Mouse (Mus musculus): Measurements from ENCODE around the gene Dcaf8. TPM values are rescaled to one million over a fixed set of nuclear protein-coding genes. Genes with fewer than 3 reads are reported as not detected.

Gene Dcaf8
- polyA plus RNA-seq, 1 experiment, result 72.7 TPM

GRCm38 (mm10) chr1:172206141-172206917, 58.4 kb downstream of the Dcaf8 start, which contains the start of gene Pea15a:
Gene Pea15a (minus strand): TSS chr1:172206804.
- H3K27ac ChIP-seq (ENCODE audit: control insufficient read depth, insufficient read depth, low read depth, low read length, poor library complexity), result no peak within 1 kb of the TSS
- 1% methylated on average over 38 of the region's 40 CpGs for WGBS
- no peaks in the 10 kb centered on the region for H3K4me1 ChIP-seq (ENCODE audit: control insufficient read depth, insufficient read depth, low read length)
- peak within 1 kb of the TSS; percentile 76 for H3K4me3 ChIP-seq (replicated peaks; ENCODE audit: control insufficient read depth, low read depth, low read length)
- TF ChIP-seq POLR2A (IDR thresholded peaks at IDR 0.05; ENCODE audit: borderline replicate concordance, control insufficient read depth, low read depth, low read length), result 0 out of 2 replicates have a peak, but pooled peaks have one; percentile 22
- no peak for TF ChIP-seq CTCF (IDR thresholded peaks at IDR 0.05; ENCODE audit: control insufficient read depth, insufficient read depth, low read length)

GRCm38 (mm10) chr1:172207111-172207584, 59.3 kb downstream of the Dcaf8 start:
- Histone ChIP-seq H3K4me1 (ENCODE audit: control insufficient read depth, insufficient read depth, low read length) (no peaks in the 10 kb centered on the region), H3K27ac (ENCODE audit: control insufficient read depth, insufficient read depth, low read depth, low read length, poor library complexity) (no peak overlapping the region), H3K4me3 (replicated peaks; ENCODE audit: control insufficient read depth, low read depth, low read length) (no peak overlapping the region)
- WGBS, result 39% methylated on average over 7 of the region's 7 CpGs
- TF ChIP-seq POLR2A (IDR thresholded peaks at IDR 0.05; ENCODE audit: borderline replicate concordance, control insufficient read depth, low read depth, low read length) (no peak), CTCF (IDR thresholded peaks at IDR 0.05; ENCODE audit: control insufficient read depth, insufficient read depth, low read length) (no peak)

DNA sequence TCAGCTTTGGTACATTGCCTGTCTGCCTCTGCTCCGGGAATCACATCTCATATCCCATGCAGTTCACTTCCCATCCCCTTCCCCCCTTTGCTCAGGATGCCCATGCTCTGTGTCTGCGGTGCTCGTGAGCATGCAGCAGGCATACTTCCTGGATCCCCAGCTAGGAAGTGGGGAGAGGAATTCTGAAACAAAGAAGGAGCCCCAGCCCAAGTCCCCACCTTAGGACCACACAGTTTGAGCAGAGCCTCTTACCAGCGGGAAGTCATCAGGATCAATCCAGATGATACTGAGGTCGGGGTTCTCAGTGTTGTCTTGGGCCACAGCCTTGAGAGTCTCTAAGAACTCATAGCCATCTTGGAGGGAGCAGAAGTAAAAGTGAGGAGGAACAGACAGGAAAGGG, 64.9 kb downstream of the Dcaf8 start:
- no peaks in the 10 kb centered on the region for H3K4me1 ChIP-seq (ENCODE audit: control insufficient read depth, insufficient read depth, low read length)
- no peak overlapping the region for H3K4me3 ChIP-seq (replicated peaks; ENCODE audit: control insufficient read depth, low read depth, low read length)
- TF ChIP-seq CTCF (IDR thresholded peaks at IDR 0.05; ENCODE audit: control insufficient read depth, insufficient read depth, low read length) (no peak), POLR2A (IDR thresholded peaks at IDR 0.05; ENCODE audit: borderline replicate concordance, control insufficient read depth, low read depth, low read length) (no peak)
- 74% methylated on average over 5 of the region's 5 CpGs for WGBS
- no peak overlapping the region for H3K27ac ChIP-seq (ENCODE audit: control insufficient read depth, insufficient read depth, low read depth, low read length, poor library complexity)

GRCm38 (mm10) chr1:172213771-172214170, 65.9 kb downstream of the Dcaf8 start:
- no peak for TF ChIP-seq CTCF (IDR thresholded peaks at IDR 0.05; ENCODE audit: control insufficient read depth, insufficient read depth, low read length)
- TF ChIP-seq POLR2A (IDR thresholded peaks at IDR 0.05; ENCODE audit: borderline replicate concordance, control insufficient read depth, low read depth, low read length), result no peak
- Histone ChIP-seq H3K4me1 (ENCODE audit: control insufficient read depth, insufficient read depth, low read length) (no peaks in the 10 kb centered on the region), H3K4me3 (replicated peaks; ENCODE audit: control insufficient read depth, low read depth, low read length) (no peak overlapping the region), H3K27ac (ENCODE audit: control insufficient read depth, insufficient read depth, low read depth, low read length, poor library complexity) (no peak overlapping the region)
- 76% methylated on average over 4 of the region's 4 CpGs for WGBS

GRCm38 (mm10) chr1:172214748-172215147, 66.9 kb downstream of the Dcaf8 start:
- Histone ChIP-seq H3K4me3 (replicated peaks; ENCODE audit: control insufficient read depth, low read depth, low read length) (no peak overlapping the region), H3K27ac (ENCODE audit: control insufficient read depth, insufficient read depth, low read depth, low read length, poor library complexity) (no peak overlapping the region), H3K4me1 (ENCODE audit: control insufficient read depth, insufficient read depth, low read length) (no peaks in the 10 kb centered on the region)
- WGBS, result 29% methylated on average over 3 of the region's 3 CpGs
- TF ChIP-seq POLR2A (IDR thresholded peaks at IDR 0.05; ENCODE audit: borderline replicate concordance, control insufficient read depth, low read depth, low read length) (no peak), CTCF (IDR thresholded peaks at IDR 0.05; ENCODE audit: control insufficient read depth, insufficient read depth, low read length) (no peak)

DNA sequence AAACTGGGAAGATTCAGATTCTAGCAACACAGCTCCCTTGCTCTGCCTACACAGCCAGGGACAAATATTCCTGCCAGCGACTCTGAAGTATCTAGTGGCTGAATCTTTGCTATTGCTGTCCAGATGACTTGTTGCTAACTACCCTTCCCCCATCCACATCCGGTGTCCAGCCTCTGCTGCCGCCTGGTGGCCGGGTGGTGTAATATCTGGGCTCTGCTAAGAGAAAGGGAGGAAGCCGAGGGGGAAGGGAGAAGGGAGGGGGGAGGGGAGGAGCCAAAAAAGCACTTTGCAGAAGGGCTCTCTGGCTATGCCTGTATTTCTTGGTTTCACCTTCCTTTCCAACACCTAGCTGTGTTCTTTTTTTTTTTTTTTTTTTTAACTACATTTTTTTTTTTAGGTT, 69.3 kb downstream of the Dcaf8 start:
- 2% methylated on average over 5 of the region's 5 CpGs for WGBS
- no peak overlapping the region for H3K27ac ChIP-seq (ENCODE audit: control insufficient read depth, insufficient read depth, low read depth, low read length, poor library complexity)
- TF ChIP-seq CTCF (IDR thresholded peaks at IDR 0.05; ENCODE audit: control insufficient read depth, insufficient read depth, low read length) (peak; percentile 88), POLR2A (IDR thresholded peaks at IDR 0.05; ENCODE audit: borderline replicate concordance, control insufficient read depth, low read depth, low read length) (no peak)
- H3K4me3 ChIP-seq (replicated peaks; ENCODE audit: control insufficient read depth, low read depth, low read length), result no peak overlapping the region
- H3K4me1 ChIP-seq (ENCODE audit: control insufficient read depth, insufficient read depth, low read length), result no peaks in the 10 kb centered on the region

GRCm38 (mm10) chr1:172218164-172218910, 70.5 kb downstream of the Dcaf8 start:
- TF ChIP-seq CTCF (IDR thresholded peaks at IDR 0.05; ENCODE audit: control insufficient read depth, insufficient read depth, low read length) (no peak), POLR2A (IDR thresholded peaks at IDR 0.05; ENCODE audit: borderline replicate concordance, control insufficient read depth, low read depth, low read length) (no peak)
- 84% methylated on average over 15 of the region's 15 CpGs for WGBS

More at GRCm38 (mm10) chr1:172218164-172218910, 70.5 kb downstream of the Dcaf8 start:
- Histone ChIP-seq H3K27ac (ENCODE audit: control insufficient read depth, insufficient read depth, low read depth, low read length, poor library complexity) (no peak overlapping the region), H3K4me1 (ENCODE audit: control insufficient read depth, insufficient read depth, low read length) (no peaks in the 10 kb centered on the region), H3K4me3 (replicated peaks; ENCODE audit: control insufficient read depth, low read depth, low read length) (no peak overlapping the region)
